Mouse (Mus musculus) ES-Bruce4 (cell line): ENCODE measurements around the gene Gm17190. TPM values are rescaled to one million over a fixed set of nuclear protein-coding genes. Genes with fewer than 3 reads are reported as not detected.
"Not testable (repeated sequence)": the region's sequence is repeated elsewhere in the genome, so short reads cannot be mapped to it uniquely, and the experiment has no call there.

Source experiments
- H3K27ac ChIP-seq: 2 replicates; pipeline ENCODE4 v1.5.1; 2012; ENCODE audit warnings: low read length, inconsistent platforms; ENCODE audit not compliant: insufficient read depth
- H3K27me3 ChIP-seq: 2 replicates; pipeline ENCODE4 v1.6.1; 2012; ENCODE audit warnings: mild to moderate bottlenecking, low read length, inconsistent platforms; ENCODE audit not compliant: control insufficient read depth, poor library complexity, insufficient read depth, severe bottlenecking
- H3K36me3 ChIP-seq: 2 replicates; pipeline ENCODE4 v1.6.1; 2012; ENCODE audit warnings: inconsistent platforms, mild to moderate bottlenecking, low read length, moderate library complexity; ENCODE audit not compliant: control insufficient read depth, poor library complexity, insufficient read depth, severe bottlenecking
- H3K4me1 ChIP-seq: one replicate; pipeline ENCODE4 v1.8.1; 2011; ENCODE audit warnings: low read length; ENCODE audit not compliant: control insufficient read depth, insufficient read depth
- H3K4me3 ChIP-seq: 2 replicates; pipeline ENCODE4 v1.5.1; 2011; ENCODE audit warnings: low read depth, mild to moderate bottlenecking, low read length
- H3K9ac ChIP-seq: 2 replicates; pipeline ENCODE4 v1.6.1; 2012; ENCODE audit warnings: low read depth, mild to moderate bottlenecking, inconsistent platforms; ENCODE audit not compliant: poor library complexity, severe bottlenecking
- H3K9me3 ChIP-seq: replicated peaks from 2 replicates; pipeline ENCODE4 v1.6.1; 2012; ENCODE audit warnings: mild to moderate bottlenecking, low read length, inconsistent platforms; ENCODE audit not compliant: control insufficient read depth, poor library complexity, insufficient read depth, severe bottlenecking
- CTCF ChIP-seq: IDR thresholded peaks from one replicate; pipeline ENCODE4 v1.8.1; 2011; ENCODE audit warnings: low read depth, low read length
- EP300 ChIP-seq: IDR thresholded peaks from 2 replicates; pipeline ENCODE4 v1.6.1; 2011; ENCODE audit warnings: low read depth, low read length; ENCODE audit not compliant: insufficient read depth
- POLR2A ChIP-seq: IDR thresholded peaks from one replicate; pipeline ENCODE4 v1.8.1; 2011; ENCODE audit warnings: low read length; ENCODE audit not compliant: insufficient read depth
- polyA plus RNA-seq: library from polyadenylated mRNA; stranded (reverse); fragments of >200 nt; gene quantifications from 2 replicates; pipeline ENCODE4 v1.2.4, GENCODE M21; 2011; ENCODE audit warnings: low read depth; ENCODE audit not compliant: missing spikeins, insufficient read depth, insufficient read length

Gene Gm17190
- 6.9 and 7.9 TPM in 2 replicates for polyA plus RNA-seq

GRCm38 (mm10) chr13:96081754-96082153 is at the start of gene Gm17190:
TSS of gene Gm17190 (plus strand) at chr13:96082054.
- not testable (repeated sequence) for H3K27ac ChIP-seq, H3K4me3 ChIP-seq, H3K4me1 ChIP-seq, H3K9me3 ChIP-seq, H3K27me3 ChIP-seq, H3K9ac ChIP-seq, H3K36me3 ChIP-seq

- Histone ChIP-seq H3K9me3 (no peaks in the 10 kb centered on the region), H3K4me3 (no peak overlapping the region), H3K4me1 (no peaks in the 10 kb centered on the region), H3K27ac (no peak overlapping the region), H3K27me3 (no peaks in the 10 kb centered on the region), H3K36me3 (no peaks in the 10 kb centered on the region), H3K9ac (no peak overlapping the region)
- TF ChIP-seq POLR2A: no peak
- TF ChIP-seq EP300: no peak
- TF ChIP-seq CTCF: no peak
Measured at GRCm38 (mm10) chr13:96039536-96039935, 42.3 kb upstream of the Gm17190 start.

GRCm38 (mm10) chr13:96040275-96041042 is 41.4 kb upstream of the Gm17190 start:
- TF ChIP-seq POLR2A (no peak), CTCF (no peak), EP300 (no peak)
- Histone ChIP-seq H3K4me1 (no peaks in the 10 kb centered on the region), H3K9ac (no peak overlapping the region), H3K9me3 (no peaks in the 10 kb centered on the region), H3K27ac (no peak overlapping the region), H3K4me3 (no peak overlapping the region), H3K36me3 (no peaks in the 10 kb centered on the region), H3K27me3 (no peaks in the 10 kb centered on the region)

GRCm38 (mm10) chr13:96045396-96045795 is 36.5 kb upstream of the Gm17190 start:
- H3K4me3 ChIP-seq: no peak overlapping the region
- H3K9me3 ChIP-seq: no peaks in the 10 kb centered on the region
- no peaks in the 10 kb centered on the region for H3K4me1 ChIP-seq
- no peak overlapping the region for H3K27ac ChIP-seq
- H3K36me3 ChIP-seq: no peaks in the 10 kb centered on the region
- no peak for TF ChIP-seq POLR2A
- TF ChIP-seq CTCF: no peak
- TF ChIP-seq EP300: no peak
- no peaks in the 10 kb centered on the region for H3K27me3 ChIP-seq
- no peak overlapping the region for H3K9ac ChIP-seq

- Histone ChIP-seq H3K36me3 (no peaks in the 10 kb centered on the region), H3K4me3 (no peak overlapping the region), H3K9me3 (no peaks in the 10 kb centered on the region), H3K27ac (no peak overlapping the region), H3K4me1 (no peaks in the 10 kb centered on the region), H3K9ac (no peak overlapping the region), H3K27me3 (no peaks in the 10 kb centered on the region)
- TF ChIP-seq POLR2A: no peak
Measured at GRCm38 (mm10) chr13:96052755-96053154, 29.1 kb upstream of the Gm17190 start.

DNA sequence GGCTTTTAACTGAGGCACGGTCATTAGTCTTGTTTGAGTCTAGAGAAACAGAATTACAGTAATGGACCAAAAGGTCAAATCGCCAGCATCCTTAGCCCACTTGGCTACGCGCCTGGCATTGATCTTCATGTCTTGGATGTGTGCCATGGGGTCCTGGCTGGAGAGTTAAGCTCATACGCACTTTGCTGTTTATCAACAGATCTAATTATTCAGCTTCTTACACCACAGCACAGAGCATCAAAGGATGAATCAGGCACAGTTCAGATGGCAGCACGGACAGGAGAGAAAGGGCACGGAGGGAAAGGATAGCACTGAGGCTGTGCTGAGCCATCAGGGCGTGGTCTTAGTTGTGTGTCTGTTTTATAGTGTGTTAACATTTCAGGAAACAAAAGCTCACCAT is 8.3 kb upstream of the Gm17190 start:
- Histone ChIP-seq H3K9ac (no peak overlapping the region), H3K4me3 (no peak overlapping the region), H3K27ac (no peak overlapping the region), H3K9me3 (no peaks in the 10 kb centered on the region), H3K4me1 (no peaks in the 10 kb centered on the region), H3K27me3 (no peaks in the 10 kb centered on the region), H3K36me3 (no peaks in the 10 kb centered on the region)
- no peak for TF ChIP-seq POLR2A
- no peak for TF ChIP-seq CTCF
- TF ChIP-seq EP300: no peak

GRCm38 (mm10) chr13:96081276-96081675 is 578 bp upstream of the Gm17190 start, which contains the start of gene Gm20075:
TSS of gene Gm20075 (minus strand) at chr13:96081376.
- not testable (repeated sequence) for H3K4me3 ChIP-seq, H3K4me1 ChIP-seq, H3K9ac ChIP-seq, H3K36me3 ChIP-seq, H3K27me3 ChIP-seq, H3K9me3 ChIP-seq, H3K27ac ChIP-seq
